Mouse (Mus musculus): ENCODE measurements around the gene Samd4b.

DNA sequence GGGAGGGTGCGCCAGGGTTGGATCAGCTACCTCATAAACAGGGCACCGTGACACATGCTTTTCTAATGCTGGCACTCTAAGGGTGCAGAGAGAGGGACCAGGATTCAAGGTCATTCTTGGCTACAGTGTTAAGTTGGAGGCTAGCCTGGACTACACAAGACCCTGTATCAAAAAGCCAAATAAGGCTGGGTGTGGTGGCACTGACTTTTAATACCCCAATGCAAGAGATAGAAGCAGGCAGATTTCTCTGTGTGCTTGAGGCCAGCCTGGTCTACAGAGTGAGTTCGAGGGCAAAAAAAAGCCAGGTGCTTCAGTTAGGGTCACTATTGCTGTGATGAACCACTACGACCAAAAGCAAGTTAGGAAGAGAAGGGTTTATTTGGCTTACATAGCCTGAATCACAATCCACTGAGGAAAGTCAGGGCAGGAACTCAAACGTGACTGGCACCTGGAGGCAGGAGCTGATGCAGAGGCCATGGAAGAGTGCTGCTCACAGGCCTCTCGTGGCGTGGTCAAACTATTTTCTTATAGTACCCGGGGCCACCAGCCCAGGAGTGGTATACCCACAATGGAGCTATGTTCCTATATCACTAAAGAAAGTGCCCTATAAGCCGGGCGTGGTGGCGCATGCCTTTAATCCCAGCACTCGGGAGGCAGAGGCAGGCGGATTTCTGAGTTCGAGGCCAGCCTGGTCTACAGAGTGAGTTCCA lies 156.0 kb downstream of the Samd4b start:
- TF ChIP-seq HCFC1 (IDR thresholded peaks at IDR 0.05; ENCODE audit: borderline replicate concordance, insufficient read depth, low read length) (no peak), ZC3H11A (IDR thresholded peaks at IDR 0.05; ENCODE audit: borderline replicate concordance, low read depth, low read length) (no peak), MAFK (IDR thresholded peaks at IDR 0.05; ENCODE audit: insufficient read depth, low read depth, low read length) (no peak), ZNF384 (IDR thresholded peaks at IDR 0.05; ENCODE audit: low read depth, low read length) (no peak)
